Mouse (Mus musculus) myocyte (in vitro differentiated cells): ENCODE measurements around the gene Ankrd16. TPM values are rescaled to one million over a fixed set of nuclear protein-coding genes. Genes with fewer than 3 reads are reported as not detected.
A peak's percentile ranks its signal among the peaks of the same experiment; 100 is the strongest.

Experiments used
- H3K27me3 ChIP-seq: one replicate; pipeline ENCODE4 v1.6.1; 2011; ENCODE audit not compliant: control insufficient read depth, insufficient read depth, insufficient read length
- H3K36me3 ChIP-seq: one replicate; pipeline ENCODE4 v1.6.1; 2011; ENCODE audit not compliant: control insufficient read depth, insufficient read depth
- H3K4me2 ChIP-seq: one replicate; pipeline ENCODE4 v1.6.1; 2011; ENCODE audit warnings: low read depth, control low read depth
- H3K4me3 ChIP-seq: one replicate; pipeline ENCODE4 v1.5.1; 2011; ENCODE audit warnings: mild to moderate bottlenecking, control low read depth, moderate library complexity
- H3K79me2 ChIP-seq: one replicate; pipeline ENCODE4 v1.6.1; 2011; ENCODE audit not compliant: control insufficient read depth, insufficient read depth
- H3ac ChIP-seq: one replicate; pipeline ENCODE4 v1.6.1; 2011; ENCODE audit not compliant: control insufficient read depth, insufficient read length
- CEBPB ChIP-seq: IDR thresholded peaks from 2 replicates; pipeline ENCODE4 v1.6.1; 2011; ENCODE audit warnings: mild to moderate bottlenecking, moderate library complexity; ENCODE audit not compliant: poor library complexity, insufficient read depth, severe bottlenecking
- E2F4 ChIP-seq: IDR thresholded peaks from one replicate; pipeline ENCODE4 v1.6.1; 2011; ENCODE audit warnings: mild to moderate bottlenecking, control low read depth, moderate library complexity; ENCODE audit not compliant: insufficient read depth
- MAX ChIP-seq: IDR thresholded peaks from one replicate; pipeline ENCODE4 v1.6.1; 2011; ENCODE audit warnings: low read depth, mild to moderate bottlenecking, control low read depth
- MYOD1 ChIP-seq, 3 experiments: IDR thresholded peaks; one replicate each; pipeline ENCODE4 v1.6.1; 2011; ENCODE audit warnings: control low read depth in 2 of 3, low read depth in 2 of 3, mild to moderate bottlenecking in 2 of 3, moderate library complexity in 1 of 3; ENCODE audit not compliant: insufficient read length in 2 of 3, control insufficient read depth in 1 of 3
- MYOG ChIP-seq, 3 experiments: IDR thresholded peaks; one replicate each; pipeline ENCODE4 v1.6.1; 2011; ENCODE audit warnings: control low read depth in 2 of 3, low read depth in 2 of 3, mild to moderate bottlenecking in 2 of 3; ENCODE audit not compliant: insufficient read length in 2 of 3, control insufficient read depth in 1 of 3, insufficient read depth in 1 of 3
- POLR2A ChIP-seq: IDR thresholded peaks from one replicate; pipeline ENCODE4 v1.6.1; 2011; ENCODE audit warnings: low read depth, mild to moderate bottlenecking, control low read depth, moderate library complexity; ENCODE audit not compliant: insufficient read length
- POLR2AphosphoS2 ChIP-seq: IDR thresholded peaks from one replicate; pipeline ENCODE4 v1.6.1; 2011; ENCODE audit warnings: low read depth, control low read depth; ENCODE audit not compliant: insufficient read length
- REST ChIP-seq: IDR thresholded peaks from one replicate; pipeline ENCODE4 v1.6.1; 2011; ENCODE audit warnings: mild to moderate bottlenecking, control low read depth, moderate library complexity; ENCODE audit not compliant: insufficient read depth, insufficient read length
- SRF ChIP-seq: IDR thresholded peaks from one replicate; pipeline ENCODE4 v1.6.1; 2011; ENCODE audit warnings: low read depth; ENCODE audit not compliant: control insufficient read depth, insufficient read length
- TCF12 ChIP-seq: IDR thresholded peaks from one replicate; pipeline ENCODE4 v1.6.1; 2011; ENCODE audit warnings: mild to moderate bottlenecking, control low read depth; ENCODE audit not compliant: poor library complexity, insufficient read depth, severe bottlenecking
- TCF3 ChIP-seq: IDR thresholded peaks from one replicate; pipeline ENCODE4 v1.6.1; 2011; ENCODE audit warnings: low read depth, control low read depth; ENCODE audit not compliant: insufficient read length
- USF1 ChIP-seq: IDR thresholded peaks from one replicate; pipeline ENCODE4 v1.6.1; 2011; ENCODE audit warnings: low read depth, mild to moderate bottlenecking, control low read depth, moderate library complexity
- polyA plus RNA-seq: library from polyadenylated mRNA; unstranded; fragments of >200 nt; fragmentation: generic; extraction: Trizol; gene quantifications from one replicate; pipeline ENCODE4 v1.2.1, GENCODE M21; 2012; ENCODE audit warnings: missing spikeins

Ankrd16 gene
- polyA plus RNA-seq, 1 experiment: 9.3 TPM

DNA sequence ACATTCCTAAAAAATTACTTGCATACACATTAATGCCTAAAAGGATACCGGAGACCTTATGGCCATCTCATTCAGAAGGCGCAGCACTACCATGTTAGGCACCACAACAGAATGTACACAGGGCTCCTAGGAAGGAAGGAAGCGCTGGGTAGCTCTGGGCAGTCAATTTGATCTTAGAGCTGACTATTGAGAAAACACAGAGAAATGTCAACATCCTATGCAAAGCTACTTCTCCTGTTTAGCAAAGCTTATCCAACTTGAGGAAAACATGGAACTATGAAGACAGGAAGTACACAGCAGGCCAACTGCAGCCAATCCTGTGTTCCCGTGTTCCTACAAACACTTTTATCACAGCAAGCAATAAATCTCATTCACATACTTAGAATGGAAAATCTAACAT is 6.0 kb upstream of the Ankrd16 start:
- Histone ChIP-seq H3K4me2 (no peak overlapping the region), H3K36me3 (peaks cover 5% of the 10 kb centered on the region), H3K27me3 (no peaks in the 10 kb centered on the region), H3K4me3 (no peak overlapping the region), H3ac (no peak overlapping the region), H3K79me2 (peaks cover 37% of the 10 kb centered on the region)
- TF ChIP-seq USF1 (no peak), SRF (no peak), TCF3 (no peak), REST (no peak), CEBPB (no peak), MYOG (IDR thresholded peaks at IDR 0.05; ENCODE audit: control insufficient read depth in 1 of 3, insufficient read depth in 1 of 3, insufficient read length in 2 of 3, low read depth in 2 of 3) (no peak), E2F4 (no peak), POLR2AphosphoS2 (no peak), MAX (no peak), POLR2A (no peak), TCF12 (no peak), MYOD1 (IDR thresholded peaks at IDR 0.05; ENCODE audit: control insufficient read depth in 1 of 3, insufficient read length in 2 of 3, low read depth in 2 of 3) (no peak)

DNA sequence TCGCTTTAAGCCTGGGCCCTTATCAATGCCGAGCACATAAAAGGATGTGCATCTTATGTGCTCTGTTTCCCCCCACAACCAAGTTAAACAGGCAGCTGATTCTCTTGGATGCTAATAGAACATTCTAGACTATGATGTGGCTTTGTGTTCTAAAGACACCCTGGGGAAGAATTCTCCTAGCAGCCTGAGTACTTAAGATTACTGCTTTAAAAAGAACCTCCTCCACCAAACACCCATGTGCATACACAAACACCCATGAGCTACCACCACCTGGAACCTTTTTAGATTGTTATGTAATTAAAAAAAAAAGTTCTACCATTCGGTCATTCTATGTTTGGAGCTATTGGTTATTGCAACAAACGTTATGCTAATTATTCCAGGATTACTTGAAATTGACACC is 5.3 kb upstream of the Ankrd16 start:
- Histone ChIP-seq H3K4me2 (no peak overlapping the region), H3K4me3 (no peak overlapping the region), H3ac (no peak overlapping the region), H3K27me3 (no peaks in the 10 kb centered on the region), H3K36me3 (peaks cover 5% of the 10 kb centered on the region), H3K79me2 (peaks cover 41% of the 10 kb centered on the region)
- no peak for TF ChIP-seq MAX

DNA sequence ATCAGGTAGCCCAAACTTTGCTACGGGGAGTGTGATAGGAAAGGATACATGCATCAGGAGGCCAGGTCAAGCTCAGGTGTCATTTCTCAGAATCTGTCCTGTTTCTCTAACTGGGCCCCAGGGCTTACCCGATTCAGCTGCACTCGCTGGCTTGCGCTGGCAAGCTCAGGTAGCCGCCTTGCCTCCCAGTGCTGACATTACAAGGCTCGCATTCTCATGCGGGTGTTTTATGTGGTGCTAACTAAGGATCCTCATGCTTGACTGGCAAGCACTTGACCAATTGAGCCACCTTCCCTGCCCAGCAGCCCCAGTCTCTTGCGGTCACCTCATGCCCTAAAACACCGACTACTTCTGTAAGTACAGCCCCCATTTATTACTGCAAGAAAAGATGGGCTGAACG is 3.2 kb upstream of the Ankrd16 start:
- Histone ChIP-seq H3K4me3 (no peak overlapping the region), H3K36me3 (no peaks in the 10 kb centered on the region), H3ac (no peak overlapping the region), H3K4me2 (no peak overlapping the region), H3K79me2 (peaks cover 50% of the 10 kb centered on the region), H3K27me3 (no peaks in the 10 kb centered on the region)
- TF ChIP-seq SRF: no peak
- TF ChIP-seq TCF3: no peak
- TF ChIP-seq TCF12: no peak
- no peak for TF ChIP-seq POLR2A
- no peak for TF ChIP-seq MYOD1 (IDR thresholded peaks at IDR 0.05; ENCODE audit: control insufficient read depth in 1 of 3, insufficient read length in 2 of 3, low read depth in 2 of 3)
- TF ChIP-seq E2F4: no peak
- TF ChIP-seq MYOG (IDR thresholded peaks at IDR 0.05; ENCODE audit: control insufficient read depth in 1 of 3, insufficient read depth in 1 of 3, insufficient read length in 2 of 3, low read depth in 2 of 3): no peak
- TF ChIP-seq MAX: no peak
- TF ChIP-seq USF1: no peak
- TF ChIP-seq REST: no peak
- no peak for TF ChIP-seq POLR2AphosphoS2
- TF ChIP-seq CEBPB: no peak

DNA sequence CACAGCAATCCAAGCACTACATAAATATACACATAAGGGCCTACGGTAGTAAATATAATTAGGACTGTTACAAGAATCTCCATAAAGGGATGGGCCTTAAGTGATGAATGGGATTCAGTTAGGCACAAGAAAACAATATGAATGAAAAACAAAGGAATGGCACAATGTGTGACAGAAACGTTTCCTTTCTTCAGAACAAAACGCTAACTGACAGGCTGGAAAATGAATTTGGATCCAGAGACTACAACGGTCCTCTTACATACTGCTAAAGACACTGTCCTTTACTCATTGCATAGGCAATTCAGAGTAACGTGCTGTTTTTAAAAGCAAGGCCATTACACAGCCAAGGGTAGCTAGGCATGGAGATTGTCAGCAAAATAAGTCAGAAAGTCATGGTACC is 2.6 kb upstream of the Ankrd16 start:
- Histone ChIP-seq H3ac (no peak overlapping the region), H3K79me2 (peaks cover 55% of the 10 kb centered on the region), H3K36me3 (no peaks in the 10 kb centered on the region), H3K27me3 (no peaks in the 10 kb centered on the region), H3K4me2 (no peak overlapping the region), H3K4me3 (no peak overlapping the region)
- TF ChIP-seq MAX: no peak
- no peak for TF ChIP-seq TCF3
- TF ChIP-seq TCF12: no peak
- no peak for TF ChIP-seq SRF
- TF ChIP-seq MYOD1 (IDR thresholded peaks at IDR 0.05; ENCODE audit: control insufficient read depth in 1 of 3, insufficient read length in 2 of 3, low read depth in 2 of 3): no peak
- no peak for TF ChIP-seq USF1
- no peak for TF ChIP-seq CEBPB
- no peak for TF ChIP-seq REST

DNA sequence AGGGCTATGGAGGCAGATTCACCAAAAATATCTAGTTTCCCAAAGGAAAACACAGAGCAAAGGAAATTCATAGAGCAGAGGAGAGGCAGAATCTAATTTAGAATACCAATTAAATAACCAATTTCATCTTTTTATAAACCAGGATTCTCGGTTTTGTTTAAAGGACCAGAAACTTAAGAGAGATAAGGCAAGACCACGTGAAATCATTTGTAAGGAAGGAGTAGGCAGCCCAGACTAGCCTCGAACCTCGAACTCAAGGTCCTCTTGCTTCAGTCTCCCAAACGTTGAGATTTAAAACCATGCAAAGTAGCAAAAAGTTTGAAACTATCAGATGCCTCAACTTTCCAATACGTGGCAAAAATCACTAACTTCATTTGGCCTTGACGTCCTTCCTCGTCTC is 1.3 kb upstream of the Ankrd16 start:
- Histone ChIP-seq H3K4me2 (peak overlapping the region; percentile 81), H3K79me2 (peaks cover 53% of the 10 kb centered on the region), H3K4me3 (peak overlapping the region; percentile 82), H3ac (peak overlapping the region; percentile 50), H3K27me3 (no peaks in the 10 kb centered on the region), H3K36me3 (peaks cover 5% of the 10 kb centered on the region)
- TF ChIP-seq MAX (no peak), TCF12 (no peak), SRF (no peak), E2F4 (no peak), MYOD1 (IDR thresholded peaks at IDR 0.05; ENCODE audit: control insufficient read depth in 1 of 3, insufficient read length in 2 of 3, low read depth in 2 of 3) (no peak), CEBPB (no peak), TCF3 (no peak), USF1 (no peak), POLR2A (no peak)
